Mouse (Mus musculus) layer of hippocampus, postnatal 14 days (tissue): ENCODE data around the gene Fsd1l. TPM values are rescaled to one million over a fixed set of nuclear protein-coding genes. Genes with fewer than 3 reads are reported as not detected.

ENCODE experiments used
- DNase-seq, 2 experiments: peaks; one replicate each; pipeline ENCODE4 v3.0.0; 2021 to 2022; ENCODE audit warnings: low spot score in 2 of 2, mixed read lengths in 1 of 2
- long read RNA-seq, 2 experiments: library from polyadenylated mRNA; stranded (forward); transcript quantifications; one replicate each; pipeline ENCODE4 v2.0.0; 2021
- total RNA-seq, 2 experiments: library from RNA; stranded (reverse); gene quantifications; 2 replicates each; pipeline ENCODE4 v1.2.3; 2021

Fsd1l gene
- 10 to 100 TPM; 38.8 to 41.0 TPM for total RNA-seq
- long read RNA-seq, experiment 1, partial matches to known transcripts: 0 of 1 reads
- long read RNA-seq, experiment 1, other reads (novel, unspliced or antisense): 1 of 1 reads
- long read RNA-seq, experiment 2, partial matches to known transcripts: 0 of 2 reads
- long read RNA-seq, experiment 2, other reads (novel, unspliced or antisense): 1 of 2 reads

- DNase-seq: peak; percentile 74 to 81
Observed at GRCm38 (mm10) chr4:53631316-53632010, at the start of gene Fsd1l. Gene Fsd1l, plus strand, starts transcription at chr4:53631471.

GRCm38 (mm10) chr4:53587676-53588075, 43.6 kb upstream of the Fsd1l start:
- DNase-seq: no peak

- no peak for DNase-seq
Observed at GRCm38 (mm10) chr4:53588936-53589335, 42.3 kb upstream of the Fsd1l start.

- no peak for DNase-seq
Observed at GRCm38 (mm10) chr4:53589466-53589865, 41.8 kb upstream of the Fsd1l start.

- no peak for DNase-seq
Observed at GRCm38 (mm10) chr4:53590163-53590562, 41.1 kb upstream of the Fsd1l start.

- no peak for DNase-seq
Observed at GRCm38 (mm10) chr4:53590691-53591447, 40.4 kb upstream of the Fsd1l start.

- no peak for DNase-seq
Observed at GRCm38 (mm10) chr4:53591536-53591935, 39.7 kb upstream of the Fsd1l start.

- DNase-seq: peak in 1 of 2 experiments; percentile 52
Observed at GRCm38 (mm10) chr4:53591941-53592340, 39.3 kb upstream of the Fsd1l start.

- DNase-seq: no peak
Observed at GRCm38 (mm10) chr4:53592386-53592785, 38.9 kb upstream of the Fsd1l start.

GRCm38 (mm10) chr4:53594204-53594603, 37.1 kb upstream of the Fsd1l start:
- peak; percentile 64 to 77 for DNase-seq

GRCm38 (mm10) chr4:53595246-53596062, 35.8 kb upstream of the Fsd1l start:
- DNase-seq: no peak

GRCm38 (mm10) chr4:53596063-53596895, 35.0 kb upstream of the Fsd1l start:
- no peak for DNase-seq

- DNase-seq: peak in 1 of 2 experiments; percentile 64
Observed at GRCm38 (mm10) chr4:53600462-53600861, 30.8 kb upstream of the Fsd1l start.

GRCm38 (mm10) chr4:53614576-53615225, 16.6 kb upstream of the Fsd1l start:
- no peak for DNase-seq

- no peak for DNase-seq
Observed at GRCm38 (mm10) chr4:53617968-53618367, 13.3 kb upstream of the Fsd1l start.

- no peak for DNase-seq
Observed at GRCm38 (mm10) chr4:53620104-53620503, 11.2 kb upstream of the Fsd1l start.

GRCm38 (mm10) chr4:53621084-53621483, 10.2 kb upstream of the Fsd1l start:
- no peak for DNase-seq

GRCm38 (mm10) chr4:53621490-53621889, 9.8 kb upstream of the Fsd1l start:
- no peak for DNase-seq

GRCm38 (mm10) chr4:53623711-53624110, 7.6 kb upstream of the Fsd1l start:
- peak in 1 of 2 experiments; percentile 47 for DNase-seq

GRCm38 (mm10) chr4:53624816-53625215, 6.5 kb upstream of the Fsd1l start:
- peak; percentile 50 to 74 for DNase-seq
